Mouse (Mus musculus) G1E (cell line): Measurements from ENCODE around the gene Frem3. TPM values are rescaled to one million over a fixed set of nuclear protein-coding genes. Genes with fewer than 3 reads are reported as not detected.

ENCODE experiments used
- ATAC-seq: 2 replicates; pipeline ENCODE4 v1.8.0; 2016; ENCODE audit warnings: mild to moderate bottlenecking; ENCODE audit not compliant: insufficient number of reproducible peaks, poor library complexity, low FRiP score, severe bottlenecking; ENCODE audit errors: extremely low read depth
- DNase-seq: peaks from one replicate; pipeline ENCODE4 v3.0.0; 2012; ENCODE audit warnings: low spot score
- H3K27me3 ChIP-seq: 2 replicates; pipeline ENCODE4 v1.6.1; 2012; ENCODE audit warnings: mild to moderate bottlenecking, low read length, inconsistent platforms; ENCODE audit not compliant: insufficient read depth
- H3K36me3 ChIP-seq: replicated peaks from 2 replicates; pipeline ENCODE3; 2012; ENCODE audit warnings: mild to moderate bottlenecking, inconsistent platforms
- H3K4me1 ChIP-seq: 2 replicates; pipeline ENCODE4 v1.6.1; 2012; ENCODE audit warnings: low read depth, low read length, inconsistent platforms, mixed read lengths; ENCODE audit not compliant: insufficient read depth
- H3K4me3 ChIP-seq: 2 replicates; pipeline ENCODE4 v1.5.1; 2012; ENCODE audit warnings: low read depth, mild to moderate bottlenecking, inconsistent platforms, low read length, moderate library complexity, mixed read lengths
- H3K9me3 ChIP-seq: replicated peaks from 2 replicates; pipeline ENCODE4 v1.6.1; 2012; ENCODE audit warnings: inconsistent platforms
- CTCF ChIP-seq: IDR thresholded peaks from 2 replicates; pipeline ENCODE4 v1.5.1; 2012; ENCODE audit warnings: low read depth, low read length, inconsistent platforms, mixed read lengths
- GATA1 ChIP-seq: IDR thresholded peaks from 2 replicates; pipeline ENCODE4 v1.6.1; 2012; ENCODE audit warnings: borderline replicate concordance, low read length, inconsistent platforms, mixed read lengths
- GATA2 ChIP-seq: IDR thresholded peaks from 2 replicates; pipeline ENCODE4 v1.6.1; 2012; ENCODE audit warnings: low read depth, low read length, inconsistent platforms, borderline replicate concordance
- POLR2AphosphoS5 ChIP-seq: IDR thresholded peaks from 2 replicates; pipeline ENCODE4 v1.6.1; 2012; ENCODE audit warnings: low read depth, low read length, inconsistent platforms; ENCODE audit not compliant: insufficient replicate concordance
- TAL1 ChIP-seq: conservative IDR thresholded peaks from 2 replicates; pipeline ENCODE4 v1.6.1; 2012; ENCODE audit warnings: low read depth, low read length, inconsistent platforms, mixed read lengths
- polyA plus RNA-seq: library from polyadenylated mRNA; stranded (reverse); fragments of >175 nt; gene quantifications from 2 replicates; pipeline ENCODE4 v1.2.3, GENCODE M21; 2012
- total RNA-seq, 2 experiments: library from RNA; stranded (forward) in 1 of 2; stranded (reverse) in 1 of 2; fragments of 200-1000 nt in 1 of 2; fragments of >200 nt in 1 of 2; fragmentation: Nextera tagmentation in 1 of 2; gene quantifications; 2 replicates each; pipeline ENCODE4 v1.2.3; 2014 to 2017

The Frem3 gene
- total RNA-seq (2014; fragmentation: Nextera tagmentation) (not detected in 2 replicates), total RNA-seq (2017) (0.06 and 0.11 TPM in 2 replicates), polyA plus RNA-seq (not detected in 2 replicates)

- no peaks in the 10 kb centered on the region for H3K9me3 ChIP-seq
- H3K36me3 ChIP-seq, result no peaks in the 10 kb centered on the region
- TF ChIP-seq CTCF, result no peak
- no peak for TF ChIP-seq GATA2
- no peak for TF ChIP-seq POLR2AphosphoS5
- TF ChIP-seq GATA1, result no peak
- TF ChIP-seq TAL1, result no peak
- H3K27me3 ChIP-seq, result peaks cover 25% of the 10 kb centered on the region; the same call in 1 of the 2 replicates
- H3K4me1 ChIP-seq, result peaks cover 3% of the 10 kb centered on the region; the same call in 1 of the 2 replicates
- H3K4me3 ChIP-seq, result no peak within 1 kb of the TSS
- ATAC-seq (no peak), DNase-seq (no peak)
These were observed at the start of gene Frem3 for GRCm38 (mm10) chr8:80610549-80611440. Gene Frem3 (plus strand): TSS chr8:80611080.

- ATAC-seq, result no peak
- TF ChIP-seq GATA2, result no peak
- no peak for TF ChIP-seq GATA1
- TF ChIP-seq CTCF, result no peak
- no peak for TF ChIP-seq POLR2AphosphoS5
- TF ChIP-seq TAL1, result no peak
These were observed 46.6 kb upstream of the Frem3 start for GRCm38 (mm10) chr8:80564205-80564839.

GRCm38 (mm10) chr8:80567471-80567870 lies 43.4 kb upstream of the Frem3 start:
- Histone ChIP-seq H3K4me1 (no peaks in the 10 kb centered on the region), H3K9me3 (no peaks in the 10 kb centered on the region), H3K4me3 (no peak overlapping the region), H3K27me3 (no peaks in the 10 kb centered on the region; the same call in 1 of the 2 replicates), H3K36me3 (no peaks in the 10 kb centered on the region)
- DNase-seq (no peak), ATAC-seq (no peak)
- TF ChIP-seq CTCF (no peak), GATA1 (no peak), POLR2AphosphoS5 (no peak), GATA2 (no peak), TAL1 (no peak)

More at GRCm38 (mm10) chr8:80564205-80564839, 46.6 kb upstream of the Frem3 start:
- H3K4me3 ChIP-seq, result no peak overlapping the region
- no peaks in the 10 kb centered on the region for H3K27me3 ChIP-seq
- no peaks in the 10 kb centered on the region for H3K4me1 ChIP-seq
- DNase-seq, result no peak
- H3K9me3 ChIP-seq, result no peaks in the 10 kb centered on the region
- no peaks in the 10 kb centered on the region for H3K36me3 ChIP-seq

GRCm38 (mm10) chr8:80568243-80568995 lies 42.5 kb upstream of the Frem3 start:
- Histone ChIP-seq H3K36me3 (no peaks in the 10 kb centered on the region), H3K9me3 (no peaks in the 10 kb centered on the region), H3K27me3 (no peaks in the 10 kb centered on the region; the same call in 1 of the 2 replicates), H3K4me3 (no peak overlapping the region), H3K4me1 (no peaks in the 10 kb centered on the region)
- TF ChIP-seq TAL1 (no peak), POLR2AphosphoS5 (no peak), GATA2 (no peak), CTCF (no peak), GATA1 (no peak)
- ATAC-seq, result no peak
- DNase-seq, result no peak

- Histone ChIP-seq H3K27me3 (no peaks in the 10 kb centered on the region; the same call in 1 of the 2 replicates), H3K36me3 (no peaks in the 10 kb centered on the region), H3K9me3 (no peaks in the 10 kb centered on the region), H3K4me3 (no peak overlapping the region), H3K4me1 (no peaks in the 10 kb centered on the region)
- DNase-seq (no peak), ATAC-seq (no peak)
- TF ChIP-seq POLR2AphosphoS5, result no peak
These were observed 38.3 kb upstream of the Frem3 start for GRCm38 (mm10) chr8:80572417-80573061.

- TF ChIP-seq POLR2AphosphoS5 (no peak), GATA2 (no peak), CTCF (no peak), GATA1 (no peak), TAL1 (no peak)
- no peaks in the 10 kb centered on the region for H3K27me3 ChIP-seq
- no peak for ATAC-seq
- DNase-seq, result no peak
- no peaks in the 10 kb centered on the region for H3K9me3 ChIP-seq
- no peaks in the 10 kb centered on the region for H3K36me3 ChIP-seq
- no peaks in the 10 kb centered on the region for H3K4me1 ChIP-seq
- H3K4me3 ChIP-seq, result no peak overlapping the region
These were observed 33.8 kb upstream of the Frem3 start for GRCm38 (mm10) chr8:80577126-80577525.
